Mouse (Mus musculus) embryo, embryonic 10 days (tissue): ENCODE measurements around the gene Rasl10a.

Experiments used
- DNase-seq: peaks from one replicate; pipeline ENCODE4 v3.0.0-alpha.2; 2015; ENCODE audit warnings: low spot score

The Rasl10a gene

DNA sequence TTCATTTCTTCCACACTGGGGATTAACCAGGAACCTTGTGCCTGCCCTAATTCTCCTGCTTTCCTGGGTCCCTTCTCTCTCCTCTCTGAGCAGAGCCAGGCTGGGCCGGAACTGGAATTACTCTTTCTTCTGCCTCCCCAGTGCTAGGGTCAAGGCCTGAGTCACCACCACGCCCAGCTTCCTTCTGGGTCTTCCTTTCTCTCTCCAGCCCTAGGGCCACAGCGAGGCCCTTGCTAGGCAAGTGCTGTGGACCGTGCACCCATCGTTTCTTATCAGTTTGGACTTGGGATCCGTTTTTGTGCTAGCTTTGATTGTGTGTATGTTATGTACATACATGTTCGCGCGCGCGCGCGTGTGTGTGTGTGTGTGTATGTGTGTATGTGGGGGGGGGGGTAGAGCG lies 3.8 kb upstream of the Rasl10a start:
- no peak for DNase-seq

DNA sequence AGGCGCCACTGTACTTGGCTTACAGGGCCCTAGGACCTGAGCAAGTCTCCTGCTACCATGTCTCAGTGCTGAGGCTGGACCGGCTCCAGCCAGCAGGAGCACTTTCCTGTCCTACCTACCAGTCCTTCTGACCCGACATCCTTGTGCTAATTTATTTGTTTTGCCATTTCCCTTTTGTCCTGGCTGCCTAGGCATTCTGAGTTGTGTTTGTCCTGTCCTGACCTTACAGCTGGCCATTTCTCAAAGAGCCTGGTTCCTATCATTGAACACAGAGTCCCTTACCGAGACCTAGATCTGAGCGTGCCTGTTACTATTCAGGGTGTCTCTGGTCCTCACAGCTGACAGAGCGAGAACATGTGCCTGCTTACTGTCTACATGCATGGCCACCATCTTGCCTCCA lies 3.1 kb upstream of the Rasl10a start:
- DNase-seq, result no peak

DNA sequence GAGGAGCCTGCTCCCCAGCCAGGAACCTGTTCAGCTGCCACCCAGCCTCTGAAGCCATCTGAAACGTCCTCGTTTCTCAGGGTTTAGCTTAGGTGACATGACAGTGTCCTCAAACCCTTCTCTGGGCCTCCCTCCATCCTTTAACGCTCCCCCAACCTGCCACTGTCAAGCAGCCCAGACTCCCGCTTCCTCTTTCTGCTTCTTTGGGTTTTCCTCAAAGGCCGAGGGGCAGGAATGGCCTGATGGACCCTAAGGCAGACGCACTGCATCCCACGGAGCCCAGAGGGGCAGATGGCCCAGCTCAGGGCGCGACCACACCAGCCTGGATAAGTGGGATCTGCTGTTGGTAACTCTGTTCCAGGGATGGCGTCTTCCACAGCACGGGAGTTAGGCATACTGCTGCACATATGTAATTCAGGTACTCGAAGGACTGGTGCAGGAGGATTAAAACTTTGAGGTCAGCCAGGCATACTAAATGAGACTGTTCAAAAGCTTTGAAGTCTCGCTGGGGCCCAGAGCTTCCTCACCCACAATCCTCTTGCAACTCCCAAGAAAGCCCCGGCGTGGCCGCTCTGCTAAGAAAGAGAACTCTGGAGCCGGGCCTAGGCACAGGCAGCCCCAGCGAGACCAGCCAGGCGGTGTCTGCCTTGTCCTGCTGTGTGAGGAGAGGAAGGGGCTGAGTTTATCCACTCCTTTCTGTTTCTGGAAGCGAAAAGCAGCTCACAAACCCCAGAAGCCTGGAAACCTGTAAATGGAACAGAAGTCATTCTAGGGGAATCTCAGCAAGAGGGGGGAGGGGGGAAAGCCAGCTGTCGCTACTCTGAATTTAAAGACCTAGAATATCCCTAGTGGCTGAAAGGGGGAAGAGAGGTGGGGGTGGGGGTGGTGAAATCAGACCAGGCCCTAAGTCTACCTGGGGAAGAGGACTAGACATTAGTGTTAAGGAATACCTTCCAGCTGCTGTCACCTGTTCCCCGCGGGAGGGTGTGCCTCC lies 1.7 kb upstream of the Rasl10a start:
- DNase-seq, result no peak

DNA sequence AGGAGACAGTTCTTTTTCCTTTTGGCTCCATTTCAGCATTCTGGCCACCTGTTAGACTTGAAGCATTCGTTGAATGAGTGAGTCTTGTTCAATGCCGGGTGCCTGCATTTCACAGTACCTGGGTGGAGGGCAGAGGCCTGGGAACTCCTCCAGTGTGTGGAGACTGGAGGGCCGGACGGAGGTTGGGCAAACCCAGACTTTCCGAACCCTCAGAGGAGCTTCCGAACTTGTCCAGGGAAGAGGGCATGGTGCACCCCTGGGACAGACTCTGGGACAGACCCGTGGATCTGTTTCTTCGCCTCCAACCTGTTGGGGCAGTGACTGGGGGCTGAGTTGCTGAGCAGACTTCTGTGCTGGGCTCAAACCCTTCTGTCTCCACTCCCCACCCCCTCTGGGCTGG lies 864 bp upstream of the Rasl10a start:
- DNase-seq, result no peak

DNA sequence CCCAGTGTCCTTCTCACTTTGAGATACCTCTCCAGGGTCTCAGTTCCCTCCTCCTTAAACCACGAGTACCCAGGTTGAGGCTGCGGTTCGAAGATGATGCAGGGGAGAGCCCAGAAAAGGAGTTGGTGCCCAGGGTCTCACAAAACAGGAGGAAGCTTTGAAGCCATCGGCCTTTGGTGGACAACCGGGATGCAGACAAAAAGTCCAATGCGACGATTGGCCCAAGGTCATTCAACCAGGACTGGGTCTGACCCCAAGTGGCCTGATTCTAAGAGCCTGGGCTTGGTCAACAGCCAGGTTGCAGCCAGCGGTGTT lies 430 bp upstream of the Rasl10a start:
- DNase-seq, result no peak

DNA sequence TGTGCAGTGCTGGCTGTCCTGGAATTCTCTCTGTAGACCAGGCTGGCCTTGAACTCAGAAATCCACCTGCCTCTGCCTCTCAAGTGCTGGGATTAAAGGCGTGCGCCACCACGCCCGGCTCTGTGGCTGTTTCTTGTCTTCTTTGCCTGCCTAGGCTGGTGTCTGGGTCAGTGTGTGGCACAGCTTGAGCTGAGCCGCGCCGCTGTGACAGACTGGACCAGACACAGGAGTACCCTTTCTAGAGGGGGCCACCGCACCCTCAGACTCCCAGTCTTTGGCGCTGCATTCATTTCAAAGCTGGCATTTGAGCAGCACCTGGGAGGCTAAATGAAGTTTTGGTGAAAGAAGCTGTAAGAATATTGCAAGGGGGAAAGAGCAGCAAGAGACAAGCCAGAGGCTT lies 855 bp downstream of the Rasl10a start:
- DNase-seq, result no peak

DNA sequence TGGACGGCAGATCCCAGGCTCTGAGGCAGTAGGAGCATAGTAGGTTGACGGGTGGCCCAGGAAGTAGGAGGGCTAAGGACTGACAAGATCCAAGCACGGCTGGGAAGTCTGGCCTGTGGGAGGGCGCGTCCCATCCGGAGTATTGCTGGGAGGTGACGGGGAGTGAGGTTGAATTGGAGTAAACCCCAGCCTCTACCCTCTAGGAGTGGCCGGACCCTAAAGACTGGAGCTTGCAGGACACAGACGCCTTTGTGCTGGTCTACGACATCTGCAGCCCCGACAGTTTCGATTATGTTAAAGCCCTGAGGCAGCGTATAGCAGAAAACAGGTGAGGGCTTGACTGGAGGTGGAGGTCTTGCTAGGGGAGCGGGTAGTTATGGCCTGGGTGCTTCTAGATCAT lies 1.3 kb downstream of the Rasl10a start:
- no peak for DNase-seq

DNA sequence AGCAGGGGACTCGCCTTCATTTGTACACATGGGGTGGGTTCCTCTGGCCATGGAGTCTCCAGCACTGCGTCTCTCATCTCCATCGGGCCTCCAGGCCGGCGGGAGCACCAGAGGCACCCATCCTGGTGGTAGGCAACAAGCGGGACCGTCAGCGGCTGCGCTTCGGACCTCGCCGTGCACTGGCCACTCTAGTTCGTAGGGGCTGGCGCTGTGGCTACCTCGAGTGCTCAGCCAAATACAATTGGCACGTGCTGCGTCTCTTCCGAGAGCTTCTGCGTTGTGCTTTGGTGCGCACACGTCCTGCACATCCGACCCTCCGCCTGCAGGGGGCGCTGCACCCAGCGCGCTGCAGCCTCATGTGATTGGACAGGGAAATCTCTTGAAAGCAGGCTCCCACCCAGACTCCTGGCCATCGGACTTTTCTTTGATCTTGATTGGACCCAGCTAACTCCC lies 1.8 kb downstream of the Rasl10a start:
- peak; percentile 76 for DNase-seq

DNA sequence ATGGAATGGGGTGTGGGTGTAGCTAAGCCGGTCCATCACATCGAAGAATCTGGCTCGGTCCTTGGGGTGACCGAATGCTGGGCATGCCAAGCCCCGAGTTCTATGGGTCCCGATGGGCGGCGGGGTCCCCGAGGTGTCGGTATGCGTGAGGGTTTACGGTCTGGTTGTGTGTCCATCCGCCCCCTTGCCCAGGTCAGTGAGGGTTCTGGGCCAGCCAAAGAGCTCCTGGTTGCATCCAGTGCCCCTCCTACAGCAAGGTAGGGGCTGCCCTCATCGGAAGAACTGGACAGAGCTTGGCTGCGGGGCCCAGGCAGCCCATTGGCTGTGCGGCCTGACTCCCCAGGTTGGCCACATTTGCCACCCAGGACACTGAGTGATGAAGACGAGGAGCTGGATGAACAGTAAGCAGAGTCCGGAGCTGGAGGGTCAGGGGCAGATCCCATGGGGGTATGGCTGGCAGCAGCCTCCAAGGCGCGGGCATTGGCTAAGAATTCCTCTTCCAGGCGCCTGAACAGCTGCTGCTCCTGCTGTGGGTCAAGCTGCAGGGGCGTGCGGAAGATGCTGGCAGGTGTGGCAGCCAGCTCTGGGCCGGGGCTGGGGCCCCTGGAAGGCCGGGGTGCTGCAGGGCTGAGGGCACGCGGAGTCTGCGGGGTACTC lies 3.0 kb downstream of the Rasl10a start:
- no peak for DNase-seq

DNA sequence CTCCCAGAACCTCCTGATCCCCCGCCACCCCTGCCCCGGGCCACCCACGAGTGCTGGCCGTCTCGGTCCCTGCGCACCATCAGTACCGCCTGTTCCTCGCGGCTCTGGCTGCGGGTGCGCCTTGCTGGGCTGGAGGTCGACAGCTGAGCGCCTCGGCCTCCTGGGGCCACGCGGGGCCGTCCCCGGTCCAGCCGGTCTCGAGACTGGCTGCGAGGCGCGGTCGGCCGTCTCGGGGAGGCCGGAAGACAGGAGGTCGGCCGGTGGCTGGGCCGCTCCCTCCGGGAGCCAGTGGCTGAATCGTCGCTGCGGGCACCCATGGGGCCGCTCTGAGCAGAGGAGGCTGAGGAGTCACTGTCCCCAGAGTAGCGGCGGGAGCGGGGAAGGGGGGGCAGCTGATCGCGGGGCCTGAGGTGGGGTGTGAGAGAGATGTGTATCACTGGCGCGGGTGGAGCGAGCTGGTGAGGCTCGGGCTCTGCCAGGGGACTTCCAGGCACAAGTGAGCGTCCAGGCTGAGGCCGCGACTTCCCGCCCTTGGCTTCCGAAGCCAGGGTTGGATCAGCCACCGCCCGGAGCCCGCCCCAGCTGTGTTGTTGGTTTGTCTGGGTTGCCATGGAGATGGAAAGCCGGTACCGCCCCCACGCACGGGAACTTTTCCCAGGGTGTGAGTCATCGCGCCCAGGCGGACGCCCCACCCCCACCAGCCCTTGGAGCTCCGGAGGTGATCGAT lies 3.6 kb downstream of the Rasl10a start:
- DNase-seq, result peak; percentile 83

DNA sequence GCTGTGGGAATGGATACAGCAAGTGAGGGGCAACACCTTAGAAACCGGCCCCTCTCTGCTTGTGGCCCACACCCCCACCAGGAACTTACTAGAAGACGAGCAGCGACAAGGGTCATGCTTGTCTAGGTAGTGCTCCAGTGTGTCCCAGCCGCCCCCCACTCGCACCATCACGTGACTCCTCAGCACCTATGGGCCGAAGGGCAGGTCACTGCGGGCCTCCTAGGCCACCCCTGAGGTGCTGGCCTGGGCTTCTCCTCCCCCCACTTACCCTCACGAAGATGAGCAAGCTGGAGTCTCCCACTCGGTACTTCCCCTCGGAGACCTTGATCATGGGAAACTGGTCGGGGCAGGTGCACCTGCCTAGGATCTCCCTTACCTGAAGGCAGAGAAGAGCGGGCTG lies 4.4 kb downstream of the Rasl10a start:
- no peak for DNase-seq

DNA sequence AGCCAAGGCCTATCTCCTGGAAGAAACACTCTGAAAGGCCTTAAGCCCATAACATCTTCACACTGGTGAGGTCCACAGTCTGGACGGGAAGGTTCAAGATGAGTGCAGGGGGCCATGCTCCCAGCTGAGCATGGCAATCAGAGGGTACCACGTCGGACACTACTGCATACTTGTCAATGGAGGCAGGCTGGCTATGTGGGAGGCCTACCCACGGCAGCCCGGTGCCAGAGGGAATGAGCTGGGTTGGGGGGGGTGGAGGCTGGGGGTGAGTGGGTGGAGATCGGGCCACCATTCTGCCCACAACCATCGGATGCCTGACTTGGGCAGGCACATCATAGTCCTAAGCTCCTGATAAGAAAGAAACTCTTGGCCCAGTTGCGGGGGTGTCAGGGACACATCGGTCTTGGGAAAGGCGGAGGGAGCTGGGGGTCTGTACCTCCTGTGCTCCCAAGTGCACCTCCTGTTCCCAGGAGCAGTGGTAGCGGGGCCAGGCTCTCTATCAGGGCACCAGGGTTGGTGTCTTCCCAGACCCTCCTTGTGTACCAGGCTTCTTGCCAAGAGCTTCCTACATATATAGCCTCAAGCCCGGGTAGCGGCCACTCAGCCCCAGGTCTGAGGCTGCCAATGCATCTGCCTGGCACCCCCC lies 5.1 kb downstream of the Rasl10a start:
- no peak for DNase-seq

DNA sequence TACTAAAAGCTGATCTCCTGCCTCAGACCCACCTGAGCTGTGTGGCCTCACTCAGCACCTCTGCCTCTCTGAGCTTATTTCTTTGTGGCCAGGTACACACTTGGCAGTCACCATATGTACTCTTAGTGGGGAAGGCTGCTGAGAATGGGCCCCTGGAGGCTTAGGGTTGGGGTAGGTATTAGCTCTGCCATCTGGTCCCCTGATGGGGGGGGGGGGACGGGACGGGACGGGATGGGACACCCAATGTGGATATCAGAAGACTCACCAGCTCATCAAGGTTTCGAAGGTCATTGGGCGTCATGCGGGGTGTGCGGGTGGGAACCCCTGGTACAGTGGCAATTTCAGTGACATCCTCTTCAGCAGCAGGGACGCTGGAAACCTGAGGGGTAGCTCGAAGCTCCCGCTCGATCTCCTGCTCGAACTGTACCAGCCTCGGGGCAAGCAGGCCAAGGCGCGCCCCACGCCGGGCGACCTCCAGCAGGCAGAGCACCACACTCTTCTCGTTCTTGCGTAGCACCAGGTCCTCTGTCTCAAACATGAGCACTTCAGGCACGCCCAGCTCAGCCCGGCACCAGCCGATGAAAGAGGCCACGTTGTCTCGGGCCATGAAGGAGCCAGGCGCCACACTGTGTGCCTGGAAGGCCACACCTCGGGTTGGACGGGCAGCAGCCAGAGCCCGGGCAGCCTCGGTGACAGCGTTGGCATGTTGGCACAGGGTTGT lies 5.8 kb downstream of the Rasl10a start:
- DNase-seq, result no peak

DNA sequence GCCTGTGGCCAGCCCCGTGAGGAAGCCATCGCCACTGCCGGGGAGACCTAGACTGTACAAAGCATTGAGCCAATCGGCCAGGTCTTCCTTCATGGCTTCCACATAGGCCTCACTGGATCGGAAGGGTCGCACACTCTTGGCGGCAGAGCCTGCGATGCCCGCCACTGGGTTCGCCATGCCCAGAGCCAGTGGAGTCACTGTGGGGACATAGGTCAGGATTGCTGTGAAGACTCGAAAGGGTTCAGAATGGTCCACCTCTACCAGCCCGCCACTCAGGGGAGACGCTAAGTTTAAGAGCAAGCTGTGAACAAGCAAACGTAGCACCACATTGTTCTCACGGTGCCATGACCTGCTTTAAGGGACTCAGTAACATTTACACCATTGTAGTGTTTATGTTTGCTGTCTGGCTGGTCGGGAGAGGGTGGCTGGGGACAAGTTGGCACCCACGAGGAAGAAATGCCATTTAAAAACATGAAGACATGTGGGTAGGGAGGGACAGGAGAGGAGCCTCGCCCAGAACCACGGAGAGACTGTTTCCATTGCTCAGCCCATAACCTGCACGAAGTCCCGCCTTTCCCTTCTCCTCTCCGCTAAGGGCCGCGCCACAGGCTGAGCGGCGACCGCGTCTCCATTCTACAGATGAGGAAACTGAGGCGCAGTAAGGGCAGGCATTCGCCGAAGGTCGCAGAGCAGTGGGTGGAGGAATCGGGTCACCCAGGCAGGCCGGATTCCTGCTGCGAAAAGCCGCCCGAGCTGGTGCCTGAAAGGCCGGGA lies 6.5 kb downstream of the Rasl10a start:
- DNase-seq, result no peak

DNA sequence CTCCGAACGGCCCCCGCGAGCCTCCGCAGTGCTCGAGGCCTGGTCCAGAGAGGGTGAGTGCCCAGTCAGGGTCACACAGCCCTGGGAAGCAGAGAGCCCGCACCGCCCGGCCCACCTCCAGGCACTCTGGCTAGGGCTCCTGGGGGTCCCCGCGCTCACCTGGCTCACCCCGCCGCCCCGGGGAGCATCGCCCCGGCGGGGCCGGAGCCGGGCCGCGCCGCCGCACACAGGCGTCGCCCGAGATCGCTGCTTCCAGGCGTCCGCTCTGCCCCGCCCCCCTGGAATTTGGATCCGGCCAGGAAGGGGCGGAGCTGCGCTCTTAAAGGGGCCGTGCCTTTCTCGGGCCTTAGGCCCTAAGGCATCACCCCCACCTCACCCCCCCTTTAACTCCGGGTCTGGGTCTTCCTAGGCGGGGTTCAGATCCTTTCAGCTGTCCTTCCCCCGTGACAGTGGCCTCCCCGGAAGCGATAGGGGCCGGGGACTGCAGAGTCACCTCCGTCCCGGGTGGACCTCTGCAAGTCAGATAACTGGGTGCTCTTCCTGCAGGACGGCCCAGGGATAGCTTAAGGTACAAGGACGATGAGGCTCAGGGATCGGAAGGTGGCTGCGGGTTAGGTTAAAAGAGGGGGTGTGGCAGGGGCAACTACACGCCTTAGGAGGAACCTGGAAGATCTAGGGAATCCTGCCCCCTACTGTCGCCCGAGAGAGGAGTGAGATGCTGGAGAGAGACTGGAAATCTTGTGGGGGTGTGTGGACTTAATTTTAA lies 7.3 kb downstream of the Rasl10a start, which contains the start of gene Gas2l1:
TSS of gene Gas2l1 (minus strand) at position 272 of the 766 bp plus-strand sequence.
- peak; percentile 87 for DNase-seq

DNA sequence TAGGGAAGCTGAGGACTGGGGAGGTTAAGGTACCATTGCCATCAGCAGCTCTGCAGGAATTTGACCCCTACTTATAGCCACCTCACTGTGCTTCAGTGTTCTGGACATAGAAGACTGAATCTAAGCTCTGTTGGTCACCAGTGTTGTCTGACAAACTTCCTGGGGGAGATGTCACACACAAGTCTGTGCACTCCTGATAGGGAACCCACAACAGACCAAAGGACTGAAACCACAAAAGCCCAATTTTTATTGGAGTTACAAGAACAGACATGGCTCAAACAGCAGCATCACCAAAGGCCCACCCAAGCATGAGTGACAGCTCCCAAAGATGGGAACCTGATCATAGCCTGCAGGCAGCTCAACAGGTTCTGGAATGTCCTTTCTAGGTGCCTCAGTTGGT lies 9.1 kb downstream of the Rasl10a start:
- DNase-seq, result no peak

DNA sequence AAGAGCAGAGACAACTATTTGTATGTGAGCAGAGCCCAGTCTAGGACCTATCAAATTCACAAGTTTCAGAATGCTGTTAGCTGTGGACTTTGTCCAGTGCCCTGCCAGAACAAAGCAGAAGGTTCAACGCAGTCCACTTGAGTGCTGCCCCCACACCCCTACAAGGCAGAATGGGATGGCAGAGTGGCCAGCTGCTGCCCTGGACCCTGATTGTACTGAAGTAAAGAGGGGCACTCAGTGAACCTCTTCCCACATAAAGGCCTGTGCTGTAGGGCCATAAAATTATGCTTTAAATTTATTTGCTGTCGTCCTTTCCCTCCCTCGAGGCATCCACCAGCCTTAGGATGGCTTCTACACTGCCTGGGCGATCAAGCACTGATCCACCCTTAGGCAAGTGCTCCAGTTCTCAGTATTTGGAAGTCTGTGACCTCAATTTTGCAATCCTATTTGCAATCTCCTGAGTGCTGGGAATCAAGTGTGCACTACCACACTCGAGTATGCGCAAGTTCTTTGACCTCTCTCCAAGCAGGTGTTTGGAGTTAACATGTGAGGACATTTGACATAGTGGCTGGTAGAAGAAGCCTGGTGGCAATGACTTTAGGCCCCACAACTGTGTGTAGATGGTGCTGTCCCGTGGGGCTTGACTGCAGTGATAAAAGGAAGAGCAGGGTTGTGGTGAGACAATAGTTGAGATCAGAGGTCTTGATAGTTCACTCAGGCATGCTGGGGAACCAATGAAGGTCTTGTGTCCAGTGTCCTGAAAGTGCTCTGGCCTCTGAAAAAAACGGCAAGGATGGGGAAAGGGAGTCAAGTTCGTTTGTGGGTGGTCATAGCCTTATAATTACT lies 10.4 kb downstream of the Rasl10a start:
- DNase-seq, result no peak

DNA sequence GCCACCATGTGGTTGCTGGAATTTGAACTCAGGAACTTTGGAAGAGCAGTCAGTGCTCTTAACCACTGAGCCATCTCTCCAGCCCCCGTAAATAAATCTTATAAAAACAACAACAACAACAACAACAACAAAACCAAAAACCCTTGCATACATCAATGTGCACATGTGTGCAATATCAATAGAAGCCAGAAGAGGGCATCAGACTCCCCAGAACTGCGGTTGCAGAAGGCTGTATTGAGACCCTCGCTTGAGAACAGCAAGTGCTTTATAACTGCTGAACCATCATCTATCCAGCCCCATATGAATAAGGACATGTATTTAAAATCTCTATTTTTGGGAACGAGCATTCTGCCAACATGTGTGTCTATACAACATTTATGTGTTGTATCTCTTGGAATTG lies 17.0 kb downstream of the Rasl10a start:
- peak; percentile 57 for DNase-seq

DNA sequence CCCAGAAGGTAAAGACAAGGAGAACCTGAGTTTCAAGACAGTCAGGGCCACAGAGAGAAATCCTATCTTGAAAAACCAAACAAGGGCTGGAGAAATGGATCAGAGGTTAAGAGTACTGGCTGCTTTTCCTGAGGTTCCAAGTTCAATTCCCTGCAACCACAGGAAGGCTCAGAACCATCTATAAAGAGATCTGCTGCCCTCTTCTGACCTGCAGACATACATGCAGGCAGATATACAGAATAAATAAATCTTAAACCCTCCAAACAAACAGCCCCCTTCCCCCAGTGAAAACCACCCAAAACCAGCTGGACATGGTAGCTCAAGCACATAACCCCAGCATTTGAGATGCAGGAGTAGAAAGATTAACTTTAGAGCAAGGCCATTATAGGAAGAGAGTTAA lies 17.8 kb downstream of the Rasl10a start:
- no peak for DNase-seq
